Mouse (Mus musculus) thymus, adult 2 months (tissue): ENCODE data around the gene Olfr373. TPM values are rescaled to one million over a fixed set of nuclear protein-coding genes. Genes with fewer than 3 reads are reported as not detected.
"Not testable (repeated sequence)": the region's sequence is repeated elsewhere in the genome, so short reads cannot be mapped to it uniquely, and the experiment has no call there.

Experiments used
- DNase-seq: peaks from one replicate; pipeline ENCODE4 v3.0.0; 2021
- H3K27ac ChIP-seq: fragments of 200-500 bp; 2 replicates; pipeline ENCODE4 v1.5.1; 2012; ENCODE audit warnings: low read length, control low read depth; ENCODE audit not compliant: control insufficient read depth, insufficient read depth
- H3K27me3 ChIP-seq: fragments of 200-500 bp; 2 replicates; pipeline ENCODE4 v1.6.1; 2012; ENCODE audit warnings: mild to moderate bottlenecking, low read length, moderate library complexity, mixed read lengths; ENCODE audit not compliant: control insufficient read depth, insufficient read depth
- H3K36me3 ChIP-seq: fragments of 200-500 bp; 2 replicates; pipeline ENCODE4 v1.6.1; 2012; ENCODE audit warnings: mild to moderate bottlenecking, low read length, moderate library complexity; ENCODE audit not compliant: control insufficient read depth, insufficient read depth
- H3K4me1 ChIP-seq: fragments of 200-500 bp; replicated peaks from 2 replicates; pipeline ENCODE4 v1.6.1; 2012; ENCODE audit warnings: low read length; ENCODE audit not compliant: control insufficient read depth, insufficient read depth
- H3K4me3 ChIP-seq: fragments of 200-500 bp; 2 replicates; pipeline ENCODE4 v1.5.1; 2012; ENCODE audit warnings: mild to moderate bottlenecking, low read length, control low read depth, moderate library complexity; ENCODE audit not compliant: control insufficient read depth, insufficient read depth
- CTCF ChIP-seq: fragments of 200-500 bp; IDR thresholded peaks from 2 replicates; pipeline ENCODE4 v1.5.1; 2012; ENCODE audit warnings: mild to moderate bottlenecking, control low read depth, low read length, moderate library complexity, borderline replicate concordance; ENCODE audit not compliant: control insufficient read depth, poor library complexity, insufficient read depth; ENCODE audit errors: extremely low read depth
- POLR2A ChIP-seq: fragments of 200-500 bp; IDR thresholded peaks from 2 replicates; pipeline ENCODE4 v1.6.1; 2012; ENCODE audit warnings: mild to moderate bottlenecking, low read length, control low read depth, moderate library complexity; ENCODE audit not compliant: control insufficient read depth, poor library complexity, insufficient read depth; ENCODE audit errors: extremely low read depth
- WGBS: fragments of 180-500 bp; shearing (Covaris S2); methylation state at CpG from one replicate; pipeline ENCODE4 v1.1.7; 2018; 5-methylcytosine and 5-hydroxymethylcytosine counted together
- polyA plus RNA-seq: library from polyadenylated mRNA; depleted of rRNA; stranded (reverse); fragments of >200 nt; gene quantifications from 2 replicates; pipeline ENCODE4 v1.2.3, GENCODE M21; 2012; rRNA removed

Gene Olfr373
- 0.32 TPM in 1 of 2 replicates, not detected in the other for polyA plus RNA-seq

- DNase-seq, H3K36me3 ChIP-seq, H3K27ac ChIP-seq, H3K27me3 ChIP-seq, H3K4me3 ChIP-seq, H3K4me1 ChIP-seq: not testable (repeated sequence)
Measured at GRCm38 (mm10) chr8:72082877-72083276, at the start of gene Olfr373. Gene Olfr373 (plus strand): TSS chr8:72083177.

- H3K36me3 ChIP-seq, H3K27ac ChIP-seq, H3K4me3 ChIP-seq, H3K27me3 ChIP-seq, H3K4me1 ChIP-seq, DNase-seq: not testable (repeated sequence)
- WGBS: 97% methylated on average over 4 of the region's 4 CpGs
Measured at GRCm38 (mm10) chr8:72040918-72041317, 42.1 kb upstream of the Olfr373 start, which contains the start of gene Olfr372. Gene Olfr372 (plus strand): TSS chr8:72041218.

- Histone ChIP-seq H3K36me3 (no peaks in the 10 kb centered on the region), H3K27me3 (no peaks in the 10 kb centered on the region), H3K4me1 (no peaks in the 10 kb centered on the region), H3K4me3 (no peak overlapping the region), H3K27ac (no peak overlapping the region)
- WGBS: 39% methylated on average over 1 of the region's 1 CpGs
- DNase-seq: no peak
- TF ChIP-seq POLR2A (no peak), CTCF (no peak)
Measured at GRCm38 (mm10) chr8:72042493-72042892, 40.5 kb upstream of the Olfr373 start.

- not testable (repeated sequence) for H3K27me3 ChIP-seq, H3K36me3 ChIP-seq, H3K4me3 ChIP-seq, H3K4me1 ChIP-seq, H3K27ac ChIP-seq, DNase-seq
Measured at GRCm38 (mm10) chr8:72054633-72055032, 28.3 kb upstream of the Olfr373 start.

- 90% methylated on average over 3 of the region's 4 CpGs for WGBS
- DNase-seq, H3K27ac ChIP-seq, H3K4me1 ChIP-seq, H3K36me3 ChIP-seq, H3K27me3 ChIP-seq, H3K4me3 ChIP-seq: not testable (repeated sequence)
Measured at GRCm38 (mm10) chr8:72057643-72058042, 25.3 kb upstream of the Olfr373 start.

GRCm38 (mm10) chr8:72066819-72067399 lies 16.1 kb upstream of the Olfr373 start:
- not testable (repeated sequence) for DNase-seq, H3K27me3 ChIP-seq

GRCm38 (mm10) chr8:72084744-72085143 lies 1.8 kb downstream of the Olfr373 start:
- WGBS: 28% methylated on average over 5 of the region's 5 CpGs
- TF ChIP-seq CTCF (no peak), POLR2A (no peak)
- Histone ChIP-seq H3K4me1 (no peaks in the 10 kb centered on the region), H3K27me3 (no peaks in the 10 kb centered on the region), H3K4me3 (no peak overlapping the region), H3K36me3 (no peaks in the 10 kb centered on the region), H3K27ac (no peak overlapping the region)
- DNase-seq: no peak

More at GRCm38 (mm10) chr8:72066819-72067399, 16.1 kb upstream of the Olfr373 start:
- H3K27ac ChIP-seq: peak overlapping the region; percentile 69; the same call in 1 of the 2 replicates
- WGBS: 82% methylated on average over 1 of the region's 1 CpGs
- H3K4me1 ChIP-seq, H3K36me3 ChIP-seq, H3K4me3 ChIP-seq: not testable (repeated sequence)

- not testable (repeated sequence) for H3K36me3 ChIP-seq, H3K27me3 ChIP-seq, DNase-seq, H3K27ac ChIP-seq, H3K4me1 ChIP-seq, H3K4me3 ChIP-seq
- WGBS: 93% methylated on average over 3 of the region's 3 CpGs
Measured at GRCm38 (mm10) chr8:72087611-72088010, 4.6 kb downstream of the Olfr373 start.

- DNase-seq, H3K27me3 ChIP-seq, H3K4me1 ChIP-seq, H3K27ac ChIP-seq, H3K36me3 ChIP-seq, H3K4me3 ChIP-seq: not testable (repeated sequence)
Measured at GRCm38 (mm10) chr8:72096721-72097120, 13.7 kb downstream of the Olfr373 start.

GRCm38 (mm10) chr8:72099377-72100103 lies 16.6 kb downstream of the Olfr373 start:
- 81% methylated on average over 6 of the region's 7 CpGs for WGBS

More at GRCm38 (mm10) chr8:72099377-72100103, 16.6 kb downstream of the Olfr373 start:
- H3K4me3 ChIP-seq, H3K4me1 ChIP-seq, H3K27me3 ChIP-seq, H3K36me3 ChIP-seq, H3K27ac ChIP-seq: not testable (repeated sequence)
- peak; percentile 28 for DNase-seq
